Mouse (Mus musculus): ENCODE data around the gene Kcnt1. TPM values are rescaled to one million over a fixed set of nuclear protein-coding genes. Genes with fewer than 3 reads are reported as not detected.

Gene Kcnt1
- total and polyA plus RNA-seq, 2 experiments from 2014 or later, result 21.7 to 60.7 TPM

- Histone ChIP-seq H3K4me1 (ENCODE audit: insufficient read depth, low read length) (no peaks in the 10 kb centered on the region), H3K9me3 (ENCODE audit: low read length) (no peaks in the 10 kb centered on the region), H3K36me3 (ENCODE audit: insufficient read depth, low read length) (no peaks in the 10 kb centered on the region), H3K9ac (replicated peaks; ENCODE audit: low read length, poor library complexity, severe bottlenecking) (no peak overlapping the region), H3K27ac (ENCODE audit: low read depth, low read length) (no peak overlapping the region), H3K27me3 (ENCODE audit: insufficient read depth, low read length) (no peaks in the 10 kb centered on the region), H3K4me2 (ENCODE audit: low read depth, low read length, poor library complexity, severe bottlenecking) (no peak overlapping the region), H3K4me3 (ENCODE audit: low read depth, low read length) (no peak overlapping the region)
- ATAC-seq (ENCODE audit: low FRiP score), result no peak
- DNase-seq (ENCODE audit: low spot score), result peak; percentile 42
- WGBS, result 10% methylated on average over 4 of the region's 4 CpGs
- TF ChIP-seq CTCF (IDR thresholded peaks at IDR 0.05), result peak; percentile 66
Measured at GRCm38 (mm10) chr2:25850330-25850729, 13.2 kb upstream of the Kcnt1 start.

DNA sequence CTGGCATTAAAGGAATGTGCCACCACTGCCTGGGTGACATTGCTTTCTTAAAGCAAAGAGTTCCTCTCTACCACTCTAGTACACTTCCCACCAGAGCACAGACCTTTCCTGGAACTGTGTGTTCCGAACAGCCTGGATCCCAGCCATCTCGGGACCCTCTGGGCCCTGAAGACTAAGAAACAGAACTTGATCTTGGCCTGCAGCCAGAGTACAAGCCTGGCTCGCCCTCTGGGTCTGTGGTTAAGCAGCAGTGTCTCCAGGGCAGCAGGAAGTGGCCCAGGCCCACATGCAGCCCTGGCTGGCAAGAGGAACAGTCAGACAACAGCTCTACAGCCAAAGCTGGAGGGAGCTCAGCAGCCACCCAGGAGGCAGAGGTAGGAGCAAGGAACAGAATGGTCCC is 10.9 kb upstream of the Kcnt1 start:
- H3K9me3 ChIP-seq (ENCODE audit: low read length), result no peaks in the 10 kb centered on the region
- ATAC-seq (ENCODE audit: low FRiP score) (peak; percentile 74), DNase-seq (ENCODE audit: low spot score) (peak; percentile 79)
- no peak overlapping the region for H3K4me2 ChIP-seq (ENCODE audit: low read depth, low read length, poor library complexity, severe bottlenecking)
- H3K4me3 ChIP-seq (ENCODE audit: low read depth, low read length), result no peak overlapping the region
- H3K36me3 ChIP-seq (ENCODE audit: insufficient read depth, low read length), result no peaks in the 10 kb centered on the region
- no peaks in the 10 kb centered on the region for H3K4me1 ChIP-seq (ENCODE audit: insufficient read depth, low read length)
- TF ChIP-seq CTCF (IDR thresholded peaks at IDR 0.05), result no peak
- 43% methylated on average over 3 of the region's 3 CpGs for WGBS
- H3K27ac ChIP-seq (ENCODE audit: low read depth, low read length), result no peak overlapping the region
- H3K9ac ChIP-seq (replicated peaks; ENCODE audit: low read length, poor library complexity, severe bottlenecking), result no peak overlapping the region
- H3K27me3 ChIP-seq (ENCODE audit: insufficient read depth, low read length), result no peaks in the 10 kb centered on the region

DNA sequence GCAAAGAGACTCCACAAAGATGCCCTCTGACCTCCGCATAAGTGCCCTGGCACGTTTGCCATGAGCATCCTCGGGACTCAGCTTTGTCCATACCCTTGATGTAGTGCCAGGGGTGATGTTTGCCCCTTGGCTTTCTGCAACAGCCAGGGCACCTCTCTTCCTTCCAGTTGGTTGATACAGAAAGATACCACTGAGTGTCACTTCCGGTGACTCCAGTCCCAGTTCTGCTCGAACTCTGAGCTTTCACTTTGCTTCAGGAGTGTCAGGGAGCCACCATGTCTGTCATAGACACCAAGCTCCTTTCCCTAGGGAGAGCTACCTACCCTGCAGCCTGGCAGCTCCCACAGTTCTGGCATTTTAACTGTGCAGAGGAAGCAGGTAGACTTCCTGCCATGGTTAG is 9.5 kb upstream of the Kcnt1 start:
- H3K9me3 ChIP-seq (ENCODE audit: low read length), result no peaks in the 10 kb centered on the region
- H3K4me1 ChIP-seq (ENCODE audit: insufficient read depth, low read length), result no peaks in the 10 kb centered on the region
- no peak for TF ChIP-seq CTCF (IDR thresholded peaks at IDR 0.05)
- 75% methylated on average over 5 of the region's 5 CpGs for WGBS
- DNase-seq (ENCODE audit: low spot score), result no peak
- H3K4me2 ChIP-seq (ENCODE audit: low read depth, low read length, poor library complexity, severe bottlenecking), result no peak overlapping the region
- H3K27me3 ChIP-seq (ENCODE audit: insufficient read depth, low read length), result no peaks in the 10 kb centered on the region
- no peak for ATAC-seq (ENCODE audit: low FRiP score)
- no peak overlapping the region for H3K4me3 ChIP-seq (ENCODE audit: low read depth, low read length)
- H3K36me3 ChIP-seq (ENCODE audit: insufficient read depth, low read length), result no peaks in the 10 kb centered on the region
- no peak overlapping the region for H3K9ac ChIP-seq (replicated peaks; ENCODE audit: low read length, poor library complexity, severe bottlenecking)
- no peak overlapping the region for H3K27ac ChIP-seq (ENCODE audit: low read depth, low read length)

- H3K4me2 ChIP-seq (ENCODE audit: low read depth, low read length, poor library complexity, severe bottlenecking), result no peak overlapping the region
- DNase-seq (ENCODE audit: low spot score) (no peak), ATAC-seq (ENCODE audit: low FRiP score) (no peak)
- 84% methylated on average over 3 of the region's 3 CpGs for WGBS
- no peaks in the 10 kb centered on the region for H3K36me3 ChIP-seq (ENCODE audit: insufficient read depth, low read length)
- no peak for TF ChIP-seq CTCF (IDR thresholded peaks at IDR 0.05)
- no peaks in the 10 kb centered on the region; the same call in 1 of the 2 replicates for H3K27me3 ChIP-seq (ENCODE audit: insufficient read depth, low read length)
- no peak overlapping the region for H3K4me3 ChIP-seq (ENCODE audit: low read depth, low read length)
- H3K9ac ChIP-seq (replicated peaks; ENCODE audit: low read length, poor library complexity, severe bottlenecking), result no peak overlapping the region
- H3K27ac ChIP-seq (ENCODE audit: low read depth, low read length), result no peak overlapping the region
- H3K4me1 ChIP-seq (ENCODE audit: insufficient read depth, low read length), result 0 out of 2 replicates have a peak, but pooled peaks cover 5% of the 10 kb centered on the region
- H3K9me3 ChIP-seq (ENCODE audit: low read length), result no peaks in the 10 kb centered on the region
Measured at GRCm38 (mm10) chr2:25859891-25860290, 3.6 kb upstream of the Kcnt1 start.

DNA sequence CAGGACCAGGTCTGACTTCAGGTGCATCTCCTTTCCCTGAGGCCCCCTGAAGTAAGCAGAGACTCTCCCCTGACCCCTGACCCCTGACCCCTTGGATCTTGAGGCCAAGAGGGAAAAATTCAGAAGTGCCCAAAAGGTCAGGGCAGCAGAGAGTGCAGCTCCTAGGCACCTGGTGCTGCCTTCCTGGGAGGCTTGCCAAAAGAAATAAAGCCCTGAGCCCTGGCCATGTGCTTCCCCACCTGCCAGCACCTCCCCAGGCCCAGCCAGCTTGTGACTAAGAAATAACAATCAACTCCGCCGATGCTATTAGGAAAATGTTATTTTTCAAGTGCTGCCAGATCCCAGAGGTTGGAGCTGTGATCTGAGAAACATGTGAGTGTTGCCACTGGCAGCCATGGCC is 1.5 kb upstream of the Kcnt1 start:
- H3K36me3 ChIP-seq (ENCODE audit: insufficient read depth, low read length), result no peaks in the 10 kb centered on the region
- WGBS, result 71% methylated on average over 2 of the region's 2 CpGs
- no peak overlapping the region for H3K4me3 ChIP-seq (ENCODE audit: low read depth, low read length)
- 0 out of 2 replicates have a peak, but pooled peaks cover 5% of the 10 kb centered on the region for H3K4me1 ChIP-seq (ENCODE audit: insufficient read depth, low read length)
- ATAC-seq (ENCODE audit: low FRiP score), result no peak
- no peaks in the 10 kb centered on the region; the same call in 1 of the 2 replicates for H3K27me3 ChIP-seq (ENCODE audit: insufficient read depth, low read length)
- TF ChIP-seq CTCF (IDR thresholded peaks at IDR 0.05), result no peak
- DNase-seq (ENCODE audit: low spot score), result no peak
- H3K9me3 ChIP-seq (ENCODE audit: low read length), result no peaks in the 10 kb centered on the region
- peak overlapping the region; percentile 32; the same call in 1 of the 2 replicates for H3K27ac ChIP-seq (ENCODE audit: low read depth, low read length)
- H3K4me2 ChIP-seq (ENCODE audit: low read depth, low read length, poor library complexity, severe bottlenecking), result no peak overlapping the region
- no peak overlapping the region for H3K9ac ChIP-seq (replicated peaks; ENCODE audit: low read length, poor library complexity, severe bottlenecking)

DNA sequence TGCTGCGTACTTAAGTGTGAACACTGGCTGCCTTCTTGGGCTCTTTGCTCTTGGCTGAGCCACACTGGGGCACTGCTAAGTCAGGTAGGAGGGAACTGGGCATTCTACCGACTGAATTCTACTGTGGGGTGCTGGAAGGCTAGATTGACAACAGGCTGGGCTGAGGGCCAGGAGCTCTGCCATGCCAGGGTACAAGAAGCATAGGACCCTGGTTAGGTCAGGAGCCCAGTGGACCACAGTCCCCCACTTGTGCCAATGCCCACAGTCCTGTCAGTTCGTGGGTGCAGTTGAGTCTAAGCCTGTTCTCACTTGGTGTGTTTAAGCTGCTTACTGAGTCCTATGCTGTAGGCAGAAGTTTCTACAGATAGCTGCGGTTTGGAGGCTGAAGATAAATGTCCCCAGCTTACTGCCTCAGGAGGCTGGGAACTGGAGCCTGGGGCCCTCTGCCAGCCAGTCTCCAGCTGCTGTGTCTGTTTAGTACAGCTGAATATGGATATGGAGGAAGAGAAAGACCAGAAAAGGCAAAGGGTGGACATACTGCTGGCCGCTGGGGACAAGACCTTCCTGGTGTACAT is 751 bp upstream of the Kcnt1 start:
- WGBS, result 50% methylated on average over 5 of the region's 5 CpGs
- Histone ChIP-seq H3K27me3 (ENCODE audit: insufficient read depth, low read length) (no peaks in the 10 kb centered on the region; the same call in 1 of the 2 replicates), H3K4me2 (ENCODE audit: low read depth, low read length, poor library complexity, severe bottlenecking) (peak overlapping the region; percentile 99; the same call in 1 of the 2 replicates), H3K4me1 (ENCODE audit: insufficient read depth, low read length) (0 out of 2 replicates have a peak, but pooled peaks cover 5% of the 10 kb centered on the region), H3K4me3 (ENCODE audit: low read depth, low read length) (no peak overlapping the region), H3K27ac (ENCODE audit: low read depth, low read length) (peak overlapping the region; percentile 32), H3K9ac (replicated peaks; ENCODE audit: low read length, poor library complexity, severe bottlenecking) (no peak overlapping the region), H3K36me3 (ENCODE audit: insufficient read depth, low read length) (no peaks in the 10 kb centered on the region), H3K9me3 (ENCODE audit: low read length) (no peaks in the 10 kb centered on the region)
- TF ChIP-seq CTCF (IDR thresholded peaks at IDR 0.05), result no peak
- ATAC-seq (ENCODE audit: low FRiP score), result no peak
- DNase-seq (ENCODE audit: low spot score), result peak; percentile 49
